Mouse (Mus musculus): ENCODE data around the gene Fzd7.

The Fzd7 gene

GRCm38 (mm10) chr1:59470766-59471165, 11.5 kb upstream of the Fzd7 start:
- no peak for DNase-seq (ENCODE audit: extremely low spot score, low read depth, low spot score)

GRCm38 (mm10) chr1:59472368-59473180, 9.7 kb upstream of the Fzd7 start:
- no peak for DNase-seq (ENCODE audit: extremely low spot score, low read depth, low spot score)

GRCm38 (mm10) chr1:59473181-59473555, 9.1 kb upstream of the Fzd7 start:
- no peak for DNase-seq (ENCODE audit: extremely low spot score, low read depth, low spot score)

GRCm38 (mm10) chr1:59475618-59476017, 6.6 kb upstream of the Fzd7 start:
- no peak for DNase-seq (ENCODE audit: extremely low spot score, low read depth, low spot score)

GRCm38 (mm10) chr1:59478911-59479310, 3.3 kb upstream of the Fzd7 start:
- no peak for DNase-seq (ENCODE audit: extremely low spot score, low read depth, low spot score)

GRCm38 (mm10) chr1:59480821-59481455, 1.3 kb upstream of the Fzd7 start:
- DNase-seq (ENCODE audit: extremely low spot score, low read depth, low spot score): no peak

GRCm38 (mm10) chr1:59481456-59482291, 550 bp upstream of the Fzd7 start:
- peak; percentile 89 for DNase-seq (ENCODE audit: extremely low spot score, low read depth, low spot score)

- DNase-seq (ENCODE audit: extremely low spot score, low read depth, low spot score): no peak
These were observed 684 bp downstream of the Fzd7 start for GRCm38 (mm10) chr1:59482696-59483520.

GRCm38 (mm10) chr1:59483521-59484245, 1.5 kb downstream of the Fzd7 start:
- no peak for DNase-seq (ENCODE audit: extremely low spot score, low read depth, low spot score)

- no peak for DNase-seq (ENCODE audit: extremely low spot score, low read depth, low spot score)
These were observed 2.1 kb downstream of the Fzd7 start for GRCm38 (mm10) chr1:59484314-59484713.

GRCm38 (mm10) chr1:59484791-59485785, 2.9 kb downstream of the Fzd7 start:
- DNase-seq (ENCODE audit: extremely low spot score, low read depth, low spot score): no peak

- no peak for DNase-seq (ENCODE audit: extremely low spot score, low read depth, low spot score)
These were observed 3.6 kb downstream of the Fzd7 start for GRCm38 (mm10) chr1:59485803-59486202.

GRCm38 (mm10) chr1:59487651-59488051, 5.4 kb downstream of the Fzd7 start:
- no peak for DNase-seq (ENCODE audit: extremely low spot score, low read depth, low spot score)

- DNase-seq (ENCODE audit: extremely low spot score, low read depth, low spot score): no peak
These were observed 6.3 kb downstream of the Fzd7 start for GRCm38 (mm10) chr1:59488481-59488880.

GRCm38 (mm10) chr1:59488991-59489390, 6.8 kb downstream of the Fzd7 start:
- DNase-seq (ENCODE audit: extremely low spot score, low read depth, low spot score): no peak

GRCm38 (mm10) chr1:59491517-59491916, 9.3 kb downstream of the Fzd7 start:
- DNase-seq (ENCODE audit: extremely low spot score, low read depth, low spot score): no peak

GRCm38 (mm10) chr1:59492432-59492831, 10.2 kb downstream of the Fzd7 start:
- no peak for DNase-seq (ENCODE audit: extremely low spot score, low read depth, low spot score)

- DNase-seq (ENCODE audit: extremely low spot score, low read depth, low spot score): no peak
These were observed 13.7 kb downstream of the Fzd7 start for GRCm38 (mm10) chr1:59495970-59496369.

Data from hindlimb bud, embryonic 11.5 days (tissue).